Comparison of ENCODE assay signal across 8 mouse cellular contexts in the genomic region with DNA sequence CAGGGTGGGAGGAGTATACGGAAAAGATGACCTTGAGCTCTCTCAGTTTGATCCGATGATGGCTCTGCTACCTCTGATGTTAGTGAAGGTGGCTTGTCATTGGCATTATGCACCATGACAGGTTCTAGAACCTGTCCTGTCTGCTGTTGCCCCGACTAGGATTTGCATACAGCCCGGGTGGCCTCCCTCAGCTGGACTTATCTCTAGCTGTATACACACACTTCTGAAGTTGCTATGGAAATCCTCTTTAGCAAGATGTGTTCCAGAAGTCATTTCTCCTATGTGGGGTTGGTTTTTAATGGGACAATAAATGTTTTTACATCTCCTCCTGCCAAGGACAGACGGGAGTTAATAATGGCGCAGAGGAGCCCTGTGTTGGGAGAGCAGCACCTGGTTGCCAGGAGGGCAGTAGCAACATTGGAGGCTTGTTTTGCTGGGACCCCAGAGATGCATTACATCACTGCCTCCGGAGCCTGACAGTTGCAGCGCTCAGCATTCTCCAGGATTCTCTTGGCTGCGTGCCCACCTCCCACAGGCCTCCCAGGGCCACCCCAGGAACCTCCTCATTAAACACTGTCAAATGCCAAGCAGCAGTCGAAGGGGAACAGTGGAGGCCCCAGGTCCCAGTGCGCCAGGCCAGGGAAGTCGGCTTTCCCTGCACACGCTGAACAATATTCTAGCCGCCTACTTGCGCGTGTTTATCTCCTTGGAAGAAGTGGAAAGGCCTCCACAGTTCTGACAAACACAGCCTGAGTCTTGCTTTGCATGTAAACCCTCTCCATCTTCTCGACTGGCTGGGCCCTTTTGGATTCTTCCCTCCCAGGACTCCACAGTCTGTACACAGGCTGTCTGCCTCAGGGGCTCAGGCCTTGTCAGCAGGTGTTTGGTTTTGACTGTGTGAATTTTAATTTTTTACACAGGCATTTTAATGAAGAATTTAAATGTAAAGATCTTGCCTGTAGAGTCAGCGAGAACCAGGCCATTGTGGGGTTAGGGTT.
DNase-seq lines count a peak whose midpoint lies in the region; ATAC-seq and TF ChIP-seq lines count a peak whose summit lies in the region.

No protein-coding gene starts in this region.

- H3K36me3 ChIP-seq in hindbrain, embryonic 16.5 days (ENCODE audit: control insufficient read depth, insufficient read depth, low read length), result no peaks in the 10 kb centered on the region
- H3K36me3 ChIP-seq in midbrain, embryonic 11.5 days (ENCODE audit: control insufficient read depth, insufficient read depth, low read length), result no peaks in the 10 kb centered on the region
- H3K36me3 ChIP-seq in stomach, embryonic 15.5 days, result no peaks in the 10 kb centered on the region

- TF ChIP-seq CTCF in Patski (IDR thresholded peaks at IDR 0.05), result no peak

- DNase-seq in Patski (ENCODE audit: low read depth, low spot score), result peak; percentile 82
- DNase-seq in cerebellum, adult 9-10 months, result peak; percentile 6
- peak; percentile 76 to 80 for DNase-seq in frontal cortex, postnatal 36 days (ENCODE audit: low spot score in 2 of 2)
- peak; percentile 46 to 72 for DNase-seq in layer of hippocampus, postnatal 25 days (ENCODE audit: extremely low spot score in 1 of 2, low spot score in 1 of 2)
- DNase-seq in midbrain, embryonic 11.5 days (ENCODE audit: low spot score, missing footprints), result peak; percentile 88
- no peak for DNase-seq in thymus, postnatal 4 days

- H3K27me3 ChIP-seq in Patski, result peaks cover 52% of the 10 kb centered on the region
- no peaks in the 10 kb centered on the region for H3K27me3 ChIP-seq in hindbrain, embryonic 16.5 days (replicated peaks; ENCODE audit: control insufficient read depth, insufficient read depth, low read length)
- H3K27me3 ChIP-seq in midbrain, embryonic 11.5 days (ENCODE audit: control insufficient read depth, insufficient read depth, low read length), result no peaks in the 10 kb centered on the region
- H3K27me3 ChIP-seq in stomach, embryonic 15.5 days (replicated peaks), result no peaks in the 10 kb centered on the region

- peaks cover 16% of the 10 kb centered on the region for H3K4me1 ChIP-seq in hindbrain, embryonic 16.5 days (ENCODE audit: control insufficient read depth, insufficient read depth, low read depth, low read length)
- no peaks in the 10 kb centered on the region for H3K4me1 ChIP-seq in midbrain, embryonic 11.5 days (ENCODE audit: control insufficient read depth, insufficient read depth, low read length)
- peaks cover 14% of the 10 kb centered on the region for H3K4me1 ChIP-seq in stomach, embryonic 15.5 days

- WGBS in hindbrain, embryonic 16.5 days, result 21% methylated on average over 18 of the region's 18 CpGs
- 68% methylated on average over 18 of the region's 18 CpGs for WGBS in midbrain, embryonic 11.5 days
- 25% methylated on average over 18 of the region's 18 CpGs for WGBS in stomach, embryonic 15.5 days

- in situ Hi-C loops in Patski (cut with MboI; ENCODE audit: low pct_unique_long_range_greater_than_20kb), result no loop called here

- H3K9ac ChIP-seq in hindbrain, embryonic 16.5 days (ENCODE audit: low read depth, low read length), result 0 out of 2 replicates have a peak overlapping the region, but pooled peaks have one; percentile 20
- no peak overlapping the region for H3K9ac ChIP-seq in midbrain, embryonic 11.5 days (ENCODE audit: low read length)
- H3K9ac ChIP-seq in stomach, embryonic 15.5 days, result no peak overlapping the region

- ATAC-seq in Patski, result peak; percentile 63
- ATAC-seq in hindbrain, embryonic 16.5 days, result peak; percentile 88
- ATAC-seq in midbrain, embryonic 11.5 days (ENCODE audit: low FRiP score), result no peak
- peak; percentile 82 for ATAC-seq in stomach, embryonic 15.5 days (ENCODE audit: insufficient read depth, low FRiP score, low read depth)

- H3K4me3 ChIP-seq in hindbrain, embryonic 16.5 days (ENCODE audit: low read length), result no peak overlapping the region
- H3K4me3 ChIP-seq in midbrain, embryonic 11.5 days (ENCODE audit: low read depth, low read length), result no peak overlapping the region
- H3K4me3 ChIP-seq in stomach, embryonic 15.5 days (replicated peaks), result no peak overlapping the region

- POLR2A ChIA-PET in Patski (lab: Charles Lee), result interaction anchor here (0.8 kb wide), 1 partner anchor 17 kb away, joined by 3 read pairs; no protein-coding TSS in a partner anchor

- 0 out of 2 replicates have a peak overlapping the region, but pooled peaks have one; percentile 7 for H3K4me2 ChIP-seq in hindbrain, embryonic 16.5 days (ENCODE audit: low read length)
- no peak overlapping the region for H3K4me2 ChIP-seq in midbrain, embryonic 11.5 days
- H3K4me2 ChIP-seq in stomach, embryonic 15.5 days, result peak overlapping the region; percentile 17; the same call in 1 of the 2 replicates

- peak overlapping the region; percentile 76 for H3K27ac ChIP-seq in hindbrain, embryonic 16.5 days (ENCODE audit: low read depth, low read length)
- H3K27ac ChIP-seq in midbrain, embryonic 11.5 days (ENCODE audit: low read depth, low read length), result peak overlapping the region; percentile 26; the same call in 1 of the 2 replicates
- H3K27ac ChIP-seq in stomach, embryonic 15.5 days, result peak overlapping the region; percentile 54; the same call in 1 of the 2 replicates

- CTCF ChIA-PET in Patski (lab: Charles Lee), result interaction anchor here (1.0 to 1.9 kb wide), 2 partner anchors 18 to 19 kb away, joined by 3 to 5 read pairs; no protein-coding TSS in a partner anchor

- no peaks in the 10 kb centered on the region for H3K9me3 ChIP-seq in hindbrain, embryonic 16.5 days (ENCODE audit: control insufficient read depth, low read length)
- H3K9me3 ChIP-seq in midbrain, embryonic 11.5 days (ENCODE audit: control insufficient read depth, low read length), result no peaks in the 10 kb centered on the region
- no peaks in the 10 kb centered on the region for H3K9me3 ChIP-seq in stomach, embryonic 15.5 days

Comparison
In these comparisons a context has a peak if more than half of its experiments do, and no peak if none do; other contexts are left out.
1. H3K27ac ChIP-seq: peak in every context shown above with its lines; median percentile 76 in hindbrain, embryonic 16.5 days; 54 in stomach, embryonic 15.5 days; 26 in midbrain, embryonic 11.5 days.